Comparison of ENCODE assay signal across 8 mouse cellular contexts in the genomic region with DNA sequence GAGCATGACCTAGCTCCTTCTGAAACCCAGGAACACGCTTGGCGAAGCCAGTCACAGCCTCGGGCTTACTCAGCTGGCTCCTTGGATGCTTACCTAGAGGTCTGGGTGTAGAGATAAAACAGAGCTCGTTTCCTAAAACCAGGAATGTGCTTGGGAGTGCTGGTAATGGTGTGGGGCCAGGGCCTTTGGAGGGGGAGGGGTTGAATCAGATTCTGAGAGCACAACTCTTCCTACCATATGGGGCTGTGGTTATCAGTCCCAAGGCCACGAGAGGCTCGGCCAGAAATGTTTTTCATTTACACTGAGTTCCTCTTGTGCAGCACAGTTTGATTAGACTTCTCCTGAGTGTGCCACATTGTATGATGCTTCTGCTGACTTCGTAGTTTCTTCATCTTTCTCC.
DNase-seq lines count a peak whose midpoint lies in the region; ATAC-seq lines count a peak whose summit lies in the region.

No protein-coding gene starts in this region.

- peak overlapping the region; percentile 79 for H3K4me3 ChIP-seq in hindbrain, embryonic 16.5 days (ENCODE audit: low read length)
- peak overlapping the region; percentile 82 for H3K4me3 ChIP-seq in midbrain, embryonic 15.5 days

- no peaks in the 10 kb centered on the region; the same call in 1 of the 2 replicates for H3K9me3 ChIP-seq in hindbrain, embryonic 16.5 days (ENCODE audit: control insufficient read depth, low read length)
- peaks cover 4% of the 10 kb centered on the region; the same call in 1 of the 2 replicates for H3K9me3 ChIP-seq in midbrain, embryonic 15.5 days

- peak; percentile 2 to 20 for DNase-seq in left cerebral cortex, adult 8-10 months (ENCODE audit: low spot score in 2 of 2)
- no peak for DNase-seq in left cerebral cortex, postnatal 36 days (ENCODE audit: low spot score in 2 of 2)
- DNase-seq in R1 (ENCODE audit: low read depth, low spot score): peak; percentile 11
- peak; percentile 2 for DNase-seq in embryo, embryonic 11 days
- DNase-seq in urinary bladder, adult 18-20 months (ENCODE audit: low spot score in 2 of 2): no peak
- DNase-seq in lung, postnatal 36 days: no peak

- H3K9ac ChIP-seq in hindbrain, embryonic 16.5 days (ENCODE audit: low read depth, low read length): peak overlapping the region; percentile 78; the same call in 1 of the 2 replicates
- H3K9ac ChIP-seq in midbrain, embryonic 15.5 days: peak overlapping the region; percentile 33; the same call in 1 of the 2 replicates

- 94% methylated on average over 7 of the region's 7 CpGs for WGBS in hindbrain, embryonic 16.5 days
- 86% methylated on average over 7 of the region's 7 CpGs for WGBS in midbrain, embryonic 15.5 days

- H3K36me3 ChIP-seq in hindbrain, embryonic 16.5 days (ENCODE audit: control insufficient read depth, insufficient read depth, low read length): no peaks in the 10 kb centered on the region
- H3K36me3 ChIP-seq in midbrain, embryonic 15.5 days (replicated peaks): no peaks in the 10 kb centered on the region

- peaks cover 5% of the 10 kb centered on the region for H3K4me1 ChIP-seq in hindbrain, embryonic 16.5 days (ENCODE audit: control insufficient read depth, insufficient read depth, low read depth, low read length)
- H3K4me1 ChIP-seq in midbrain, embryonic 15.5 days: peaks cover 7% of the 10 kb centered on the region

- no peak for ATAC-seq in hindbrain, embryonic 16.5 days
- ATAC-seq in midbrain, embryonic 15.5 days (replicated peaks): no peak

- peak overlapping the region; percentile 53 for H3K4me2 ChIP-seq in hindbrain, embryonic 16.5 days (ENCODE audit: low read length)
- peak overlapping the region; percentile 59 for H3K4me2 ChIP-seq in midbrain, embryonic 15.5 days

- H3K27ac ChIP-seq in hindbrain, embryonic 16.5 days (ENCODE audit: low read depth, low read length): peak overlapping the region; percentile 2; the same call in 1 of the 2 replicates
- H3K27ac ChIP-seq in midbrain, embryonic 15.5 days: peak overlapping the region; percentile 100

- no peaks in the 10 kb centered on the region for H3K27me3 ChIP-seq in hindbrain, embryonic 16.5 days (replicated peaks; ENCODE audit: control insufficient read depth, insufficient read depth, low read length)
- no peaks in the 10 kb centered on the region for H3K27me3 ChIP-seq in midbrain, embryonic 15.5 days (replicated peaks)

- intact Hi-C loops in left cerebral cortex, postnatal 36 days (cut with DNase I): loop anchor here (5.0 kb wide), 1 partner anchor 64 kb away; a partner anchor contains a TSS

Comparison
In these comparisons a context has a peak if more than half of its experiments do, and no peak if none do; other contexts are left out.
1. DNase-seq: peak in left cerebral cortex, adult 8-10 months (2 of 2), R1 (single experiment) and embryo, embryonic 11 days (single experiment); none in left cerebral cortex, postnatal 36 days (0 of 2), urinary bladder, adult 18-20 months (0 of 2) and lung, postnatal 36 days (single experiment).